Mouse (Mus musculus): ENCODE data around the gene Zfp687. TPM values are rescaled to one million over a fixed set of nuclear protein-coding genes. Genes with fewer than 3 reads are reported as not detected.
A peak's percentile ranks its signal among the peaks of the same experiment; 100 is the strongest.
"Not testable (repeated sequence)": the region's sequence is repeated elsewhere in the genome, so short reads cannot be mapped to it uniquely, and the experiment has no call there.

Zfp687 gene
- polyA plus RNA-seq, 1 experiment from 2014 or later = 30.3 TPM

GRCm38 (mm10) chr3:95027701-95028100, 12.5 kb upstream of the Zfp687 start:
- no peak for ATAC-seq (ENCODE audit: insufficient number of reproducible peaks, insufficient read depth, low FRiP score, low read depth)
- peaks cover 17% of the 10 kb centered on the region for H3K36me3 ChIP-seq (ENCODE audit: control insufficient read depth, insufficient read depth, low read length)
- no peak overlapping the region for H3K4me2 ChIP-seq (replicated peaks; ENCODE audit: low read depth, low read length)
- no peaks in the 10 kb centered on the region for H3K9me3 ChIP-seq (ENCODE audit: control insufficient read depth, low read depth, low read length)
- no peaks in the 10 kb centered on the region for H3K27me3 ChIP-seq (ENCODE audit: control insufficient read depth, insufficient read depth, low read length)
- H3K4me3 ChIP-seq (ENCODE audit: low read depth, low read length) = no peak overlapping the region
- WGBS = 34% methylated on average over 5 of the region's 5 CpGs
- peaks cover 12% of the 10 kb centered on the region; the same call in 1 of the 2 replicates for H3K4me1 ChIP-seq (ENCODE audit: control insufficient read depth, insufficient read depth, low read length)
- no peak overlapping the region for H3K27ac ChIP-seq (ENCODE audit: low read length)
- no peak overlapping the region for H3K9ac ChIP-seq (replicated peaks; ENCODE audit: low read depth, low read length)

DNA sequence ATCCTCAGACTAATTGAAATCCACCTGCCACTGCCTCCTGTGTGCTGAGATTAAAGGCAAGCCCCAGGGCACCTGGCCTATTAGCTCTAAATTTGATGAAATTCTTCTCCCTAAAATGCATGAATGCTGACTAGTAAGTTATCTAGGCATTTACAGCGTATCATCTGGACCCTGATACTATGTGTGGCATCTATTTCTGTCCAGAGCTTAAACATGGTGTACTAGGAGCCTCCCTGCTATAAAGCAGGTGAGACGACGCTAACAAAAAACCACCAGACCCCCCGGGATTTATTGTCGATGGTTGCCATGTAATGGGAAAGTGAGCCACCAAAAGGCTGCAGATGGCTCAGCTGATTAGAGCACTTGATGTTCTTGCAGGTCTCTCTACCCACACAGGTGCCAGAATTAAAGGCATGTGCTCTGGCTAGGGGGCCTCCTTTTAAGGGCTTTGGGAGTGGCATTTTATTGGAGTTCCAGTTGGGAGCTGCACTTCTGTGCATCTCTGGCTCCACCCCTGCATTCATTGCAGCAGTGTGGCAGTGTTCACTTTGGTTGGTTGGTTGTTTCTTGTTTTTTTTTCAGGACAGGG, 11.9 kb upstream of the Zfp687 start:
- no peak overlapping the region for H3K27ac ChIP-seq (ENCODE audit: low read length)
- no peak overlapping the region for H3K4me2 ChIP-seq (replicated peaks; ENCODE audit: low read depth, low read length)
- H3K9ac ChIP-seq (replicated peaks; ENCODE audit: low read depth, low read length) = no peak overlapping the region
- 62% methylated on average over 5 of the region's 5 CpGs for WGBS
- no peaks in the 10 kb centered on the region for H3K9me3 ChIP-seq (ENCODE audit: control insufficient read depth, low read depth, low read length)
- H3K4me3 ChIP-seq (ENCODE audit: low read depth, low read length) = no peak overlapping the region
- H3K4me1 ChIP-seq (ENCODE audit: control insufficient read depth, insufficient read depth, low read length) = peaks cover 12% of the 10 kb centered on the region; the same call in 1 of the 2 replicates
- H3K36me3 ChIP-seq (ENCODE audit: control insufficient read depth, insufficient read depth, low read length) = peaks cover 12% of the 10 kb centered on the region
- no peak for ATAC-seq (ENCODE audit: insufficient number of reproducible peaks, insufficient read depth, low FRiP score, low read depth)
- H3K27me3 ChIP-seq (ENCODE audit: control insufficient read depth, insufficient read depth, low read length) = no peaks in the 10 kb centered on the region

DNA sequence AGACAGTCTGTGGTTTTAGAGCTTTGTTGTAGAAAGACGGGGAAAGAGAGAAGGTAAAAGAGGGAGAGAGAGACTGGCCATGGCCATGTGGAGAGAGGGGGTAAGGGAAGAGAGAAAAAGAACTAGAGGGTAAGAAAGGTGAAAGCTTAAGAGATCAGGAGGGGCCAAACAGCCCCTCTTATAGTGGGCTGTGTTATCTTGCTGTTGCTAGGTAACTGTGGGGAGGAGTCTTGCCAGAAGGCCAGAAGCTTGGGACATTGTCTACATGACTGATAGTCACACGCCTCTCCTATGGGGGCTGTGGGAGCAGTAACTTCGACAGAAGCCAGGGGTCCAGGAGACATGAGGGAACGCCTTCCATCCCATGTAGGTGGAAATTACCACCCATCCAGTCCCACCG, 10.0 kb upstream of the Zfp687 start:
- no peak for ATAC-seq (ENCODE audit: insufficient number of reproducible peaks, insufficient read depth, low FRiP score, low read depth)
- H3K9me3 ChIP-seq (ENCODE audit: control insufficient read depth, low read depth, low read length) = no peaks in the 10 kb centered on the region
- 25% methylated on average over 5 of the region's 5 CpGs for WGBS

GRCm38 (mm10) chr3:95024551-95024950, 9.3 kb upstream of the Zfp687 start:
- H3K9ac ChIP-seq (replicated peaks; ENCODE audit: low read depth, low read length) = no peak overlapping the region
- no peaks in the 10 kb centered on the region for H3K27me3 ChIP-seq (ENCODE audit: control insufficient read depth, insufficient read depth, low read length)
- H3K9me3 ChIP-seq (ENCODE audit: control insufficient read depth, low read depth, low read length) = no peaks in the 10 kb centered on the region
- H3K4me1 ChIP-seq (ENCODE audit: control insufficient read depth, insufficient read depth, low read length) = peaks cover 12% of the 10 kb centered on the region; the same call in 1 of the 2 replicates
- WGBS = 17% methylated on average over 11 of the region's 11 CpGs
- H3K4me3 ChIP-seq (ENCODE audit: low read depth, low read length) = no peak overlapping the region
- H3K27ac ChIP-seq (ENCODE audit: low read length) = no peak overlapping the region
- no peaks in the 10 kb centered on the region for H3K36me3 ChIP-seq (ENCODE audit: control insufficient read depth, insufficient read depth, low read length)
- no peak for ATAC-seq (ENCODE audit: insufficient number of reproducible peaks, insufficient read depth, low FRiP score, low read depth)
- no peak overlapping the region; the same call in 1 of the 2 replicates for H3K4me2 ChIP-seq (replicated peaks; ENCODE audit: low read depth, low read length)

More for the DNA sequence above, 10.0 kb upstream of the Zfp687 start:
- Histone ChIP-seq H3K27ac (ENCODE audit: low read length) (no peak overlapping the region), H3K27me3 (ENCODE audit: control insufficient read depth, insufficient read depth, low read length) (no peaks in the 10 kb centered on the region), H3K4me3 (ENCODE audit: low read depth, low read length) (no peak overlapping the region), H3K36me3 (ENCODE audit: control insufficient read depth, insufficient read depth, low read length) (no peaks in the 10 kb centered on the region), H3K9ac (replicated peaks; ENCODE audit: low read depth, low read length) (no peak overlapping the region), H3K4me2 (replicated peaks; ENCODE audit: low read depth, low read length) (no peak overlapping the region), H3K4me1 (ENCODE audit: control insufficient read depth, insufficient read depth, low read length) (peaks cover 12% of the 10 kb centered on the region; the same call in 1 of the 2 replicates)

- not testable (repeated sequence) for ATAC-seq (ENCODE audit: insufficient number of reproducible peaks, insufficient read depth, low FRiP score, low read depth); H3K27ac ChIP-seq (ENCODE audit: low read length)
- WGBS = 90% methylated on average over 5 of the region's 5 CpGs
Measured at GRCm38 (mm10) chr3:95020956-95021355, 5.7 kb upstream of the Zfp687 start.

DNA sequence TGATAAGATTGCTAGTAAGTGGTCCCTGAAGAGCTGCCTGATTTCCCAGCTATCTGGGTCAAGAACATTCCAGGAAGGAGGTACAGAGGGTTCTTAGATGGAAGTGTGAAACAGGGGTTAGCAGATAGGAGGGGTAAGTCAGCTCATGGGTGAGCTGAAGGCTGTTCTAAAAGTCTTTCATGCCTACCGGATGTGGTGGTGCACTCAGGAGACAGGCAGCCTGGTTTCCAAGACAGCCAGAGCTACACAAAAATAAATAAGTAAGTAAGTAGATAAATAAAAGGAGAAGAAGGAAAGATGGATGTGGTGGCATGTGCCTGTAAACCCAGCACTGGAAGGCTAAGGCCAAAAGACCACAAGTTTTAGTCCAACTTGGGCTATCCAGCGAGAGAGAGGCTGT, 3.5 kb upstream of the Zfp687 start:
- 84% methylated on average over 2 of the region's 2 CpGs for WGBS
- Histone ChIP-seq H3K4me3 (ENCODE audit: low read depth, low read length) (no peak overlapping the region), H3K4me1 (ENCODE audit: control insufficient read depth, insufficient read depth, low read length) (peaks cover 10% of the 10 kb centered on the region)

More at GRCm38 (mm10) chr3:95020956-95021355, 5.7 kb upstream of the Zfp687 start:
- peaks cover 16% of the 10 kb centered on the region; the same call in 1 of the 2 replicates for H3K4me1 ChIP-seq (ENCODE audit: control insufficient read depth, insufficient read depth, low read length)
- H3K4me2 ChIP-seq (replicated peaks; ENCODE audit: low read depth, low read length); H3K9me3 ChIP-seq (ENCODE audit: control insufficient read depth, low read depth, low read length); H3K9ac ChIP-seq (replicated peaks; ENCODE audit: low read depth, low read length); H3K27me3 ChIP-seq (ENCODE audit: control insufficient read depth, insufficient read depth, low read length); H3K36me3 ChIP-seq (ENCODE audit: control insufficient read depth, insufficient read depth, low read length); H3K4me3 ChIP-seq (ENCODE audit: low read depth, low read length): not testable (repeated sequence)

DNA sequence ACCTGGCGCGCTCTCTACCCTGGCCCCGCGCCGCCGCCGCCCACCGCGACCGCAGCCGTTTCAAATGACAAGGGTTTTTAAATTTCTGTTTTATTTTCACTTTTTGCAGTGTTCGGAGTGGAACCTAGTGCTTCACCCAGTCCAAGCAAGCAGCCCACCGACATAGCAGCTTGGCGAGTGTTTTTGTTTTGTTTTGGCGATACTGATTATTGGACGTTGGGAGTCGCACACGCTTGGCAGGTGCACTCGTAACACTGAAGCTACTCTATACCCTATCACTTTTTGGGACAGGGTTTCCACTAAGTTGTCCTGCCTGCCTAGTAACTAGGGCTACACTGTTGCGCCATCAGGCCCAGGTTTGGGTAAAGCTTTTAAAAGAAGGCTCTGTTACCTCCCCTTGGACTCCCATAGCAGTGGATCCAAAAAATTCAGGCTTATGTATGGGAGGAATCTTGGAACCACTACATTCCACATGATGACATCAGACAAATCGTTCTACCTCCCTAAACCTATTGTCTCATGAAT, 1.3 kb upstream of the Zfp687 start:
- Histone ChIP-seq H3K9ac (replicated peaks; ENCODE audit: low read depth, low read length) (peak overlapping the region; percentile 2; the same call in 1 of the 2 replicates), H3K9me3 (ENCODE audit: control insufficient read depth, low read depth, low read length) (no peaks in the 10 kb centered on the region), H3K36me3 (ENCODE audit: control insufficient read depth, insufficient read depth, low read length) (peaks cover 7% of the 10 kb centered on the region), H3K4me3 (ENCODE audit: low read depth, low read length) (peak overlapping the region; percentile 82), H3K4me2 (replicated peaks; ENCODE audit: low read depth, low read length) (peak overlapping the region; percentile 72), H3K27me3 (ENCODE audit: control insufficient read depth, insufficient read depth, low read length) (no peaks in the 10 kb centered on the region), H3K4me1 (ENCODE audit: control insufficient read depth, insufficient read depth, low read length) (peaks cover 17% of the 10 kb centered on the region), H3K27ac (ENCODE audit: low read length) (peak overlapping the region; percentile 99; the same call in 1 of the 2 replicates)
- ATAC-seq (ENCODE audit: insufficient number of reproducible peaks, insufficient read depth, low FRiP score, low read depth) = no peak
- 4% methylated on average over 21 of the region's 21 CpGs for WGBS

More for the DNA sequence above, 3.5 kb upstream of the Zfp687 start:
- ATAC-seq (ENCODE audit: insufficient number of reproducible peaks, insufficient read depth, low FRiP score, low read depth) = no peak
- no peaks in the 10 kb centered on the region for H3K36me3 ChIP-seq (ENCODE audit: control insufficient read depth, insufficient read depth, low read length)
- no peaks in the 10 kb centered on the region for H3K27me3 ChIP-seq (ENCODE audit: control insufficient read depth, insufficient read depth, low read length)
- no peak overlapping the region for H3K27ac ChIP-seq (ENCODE audit: low read length)
- no peak overlapping the region for H3K4me2 ChIP-seq (replicated peaks; ENCODE audit: low read depth, low read length)
- H3K9ac ChIP-seq (replicated peaks; ENCODE audit: low read depth, low read length) = no peak overlapping the region
- H3K9me3 ChIP-seq (ENCODE audit: control insufficient read depth, low read depth, low read length) = no peaks in the 10 kb centered on the region

DNA sequence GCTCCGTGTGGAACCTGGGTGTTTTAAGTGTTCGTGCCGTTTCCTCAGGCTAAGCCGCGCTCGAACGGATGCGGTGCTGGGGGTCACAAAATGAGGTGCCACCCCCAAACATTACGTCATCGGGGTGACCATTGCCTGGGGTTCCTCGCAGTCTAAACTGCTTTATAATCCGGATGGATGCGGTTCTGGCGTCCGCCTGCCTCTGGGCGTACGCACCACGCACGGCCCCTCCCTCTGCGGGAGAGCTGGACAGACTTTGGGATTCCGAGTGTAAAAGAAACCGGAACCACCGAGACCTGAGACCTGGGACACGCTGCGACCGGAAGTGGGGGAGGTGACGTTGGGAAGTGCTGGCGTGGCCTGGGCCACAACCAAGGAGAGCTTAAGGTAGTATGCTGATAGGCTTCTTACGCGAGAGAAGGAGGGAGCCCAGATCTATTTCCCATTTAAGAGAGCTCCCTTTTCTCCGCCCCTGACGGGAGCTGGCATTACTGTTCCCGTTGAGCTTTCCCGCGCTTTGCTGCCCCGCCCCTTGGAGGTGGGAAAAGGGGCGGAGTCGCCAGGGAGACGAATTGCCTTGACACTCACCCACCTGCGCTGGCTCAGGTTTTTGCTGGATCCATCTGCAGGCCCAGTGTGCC, 763 bp upstream of the Zfp687 start:
- under 1% methylated on average over 39 of the region's 40 CpGs for WGBS

More for the DNA sequence above, 763 bp upstream of the Zfp687 start:
- peaks cover 12% of the 10 kb centered on the region for H3K36me3 ChIP-seq (ENCODE audit: control insufficient read depth, insufficient read depth, low read length)
- peak overlapping the region; percentile 61 for H3K9ac ChIP-seq (replicated peaks; ENCODE audit: low read depth, low read length)
- H3K27me3 ChIP-seq (ENCODE audit: control insufficient read depth, insufficient read depth, low read length) = no peaks in the 10 kb centered on the region
- H3K9me3 ChIP-seq (ENCODE audit: control insufficient read depth, low read depth, low read length) = no peaks in the 10 kb centered on the region
- peak; percentile 80 for ATAC-seq (ENCODE audit: insufficient number of reproducible peaks, insufficient read depth, low FRiP score, low read depth)
- H3K4me2 ChIP-seq (replicated peaks; ENCODE audit: low read depth, low read length) = peak overlapping the region; percentile 72
- H3K4me3 ChIP-seq (ENCODE audit: low read depth, low read length) = peak overlapping the region; percentile 82
- H3K27ac ChIP-seq (ENCODE audit: low read length) = peak overlapping the region; percentile 99
- H3K4me1 ChIP-seq (ENCODE audit: control insufficient read depth, insufficient read depth, low read length) = peaks cover 17% of the 10 kb centered on the region
